Mouse (Mus musculus) hindbrain, embryonic 15.5 days (tissue): ENCODE data around the gene Crocc. TPM values are rescaled to one million over a fixed set of nuclear protein-coding genes. Genes with fewer than 3 reads are reported as not detected.

Experiments
- ATAC-seq: fragments of 200-750 bp; cut with Nextera tagmentation; 2 replicates; pipeline ENCODE4 v1.8.0; 2017; ENCODE audit warnings: low read depth, moderate number of reproducible peaks, moderate TSS enrichment; ENCODE audit not compliant: low FRiP score
- H3K27ac ChIP-seq: fragments of 300-500 bp; sonication (generic); replicated peaks from 2 replicates; pipeline ENCODE4 v1.5.1; 2015; ENCODE audit warnings: mild to moderate bottlenecking, inconsistent platforms
- H3K27me3 ChIP-seq: fragments of 300-500 bp; sonication (generic); 2 replicates; pipeline ENCODE4 v1.6.1; 2015; ENCODE audit warnings: control low read depth, inconsistent platforms
- H3K36me3 ChIP-seq: fragments of 300-500 bp; sonication (generic); 2 replicates; pipeline ENCODE4 v1.6.1; 2015; ENCODE audit warnings: control low read depth, inconsistent platforms
- H3K4me1 ChIP-seq: fragments of 300-500 bp; sonication (generic); replicated peaks from 2 replicates; pipeline ENCODE4 v1.6.1; 2015; ENCODE audit warnings: control low read depth, inconsistent platforms
- H3K4me2 ChIP-seq: fragments of 300-500 bp; sonication (generic); 2 replicates; pipeline ENCODE4 v1.6.1; 2015; ENCODE audit warnings: moderate library complexity, mild to moderate bottlenecking, inconsistent platforms
- H3K4me3 ChIP-seq: fragments of 300-500 bp; sonication (generic); 2 replicates; pipeline ENCODE4 v1.5.1; 2015; ENCODE audit warnings: mild to moderate bottlenecking, inconsistent platforms
- H3K9ac ChIP-seq: fragments of 300-500 bp; sonication (generic); 2 replicates; pipeline ENCODE4 v1.6.1; 2015; ENCODE audit warnings: inconsistent platforms
- H3K9me3 ChIP-seq: fragments of 300-500 bp; sonication (generic); 2 replicates; pipeline ENCODE4 v1.6.1; 2016; ENCODE audit warnings: control low read depth, inconsistent platforms
- WGBS: fragments of 180-500 bp; shearing (Covaris S2); methylation state at CpG from one replicate; pipeline ENCODE4 v1.1.7; 2015; 5-methylcytosine and 5-hydroxymethylcytosine counted together
- polyA plus RNA-seq: library from polyadenylated mRNA; unstranded; fragments of >200 nt; fragmentation: Nextera tagmentation; extraction: Ambion mirVana; gene quantifications from 2 replicates; pipeline ENCODE4 v1.2.1, GENCODE M21; 2015

The Crocc gene
- polyA plus RNA-seq, 1 experiment from 2014 or later, result 7.7 TPM

DNA sequence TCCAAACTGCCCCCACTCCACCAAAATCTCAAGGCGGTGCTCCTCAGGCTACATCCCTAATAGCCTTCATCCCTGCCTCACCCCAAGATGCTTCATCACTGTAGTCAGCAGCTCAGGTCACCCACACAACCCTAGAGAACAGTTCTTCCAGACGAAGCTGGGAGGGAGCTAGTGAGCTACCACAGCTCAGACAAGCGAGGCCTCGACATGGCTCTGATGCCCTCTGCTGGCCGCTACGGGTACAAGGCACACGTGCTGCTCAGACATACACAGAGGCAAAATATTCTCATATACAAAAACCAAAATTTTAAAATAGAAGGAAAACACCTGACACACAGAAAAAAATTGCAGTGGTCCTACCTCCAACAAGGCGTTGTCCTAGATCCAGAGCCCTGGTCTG is 4.8 kb upstream of the Crocc start:
- Histone ChIP-seq H3K4me1 (peaks cover 22% of the 10 kb centered on the region), H3K4me3 (no peak overlapping the region), H3K9ac (no peak overlapping the region), H3K9me3 (no peaks in the 10 kb centered on the region), H3K27me3 (no peaks in the 10 kb centered on the region), H3K4me2 (no peak overlapping the region), H3K27ac (0 out of 2 replicates have a peak overlapping the region, but pooled peaks have one; percentile 10), H3K36me3 (peaks cover 36% of the 10 kb centered on the region)
- no peak for ATAC-seq
- 3% methylated on average over 8 of the region's 8 CpGs for WGBS

DNA sequence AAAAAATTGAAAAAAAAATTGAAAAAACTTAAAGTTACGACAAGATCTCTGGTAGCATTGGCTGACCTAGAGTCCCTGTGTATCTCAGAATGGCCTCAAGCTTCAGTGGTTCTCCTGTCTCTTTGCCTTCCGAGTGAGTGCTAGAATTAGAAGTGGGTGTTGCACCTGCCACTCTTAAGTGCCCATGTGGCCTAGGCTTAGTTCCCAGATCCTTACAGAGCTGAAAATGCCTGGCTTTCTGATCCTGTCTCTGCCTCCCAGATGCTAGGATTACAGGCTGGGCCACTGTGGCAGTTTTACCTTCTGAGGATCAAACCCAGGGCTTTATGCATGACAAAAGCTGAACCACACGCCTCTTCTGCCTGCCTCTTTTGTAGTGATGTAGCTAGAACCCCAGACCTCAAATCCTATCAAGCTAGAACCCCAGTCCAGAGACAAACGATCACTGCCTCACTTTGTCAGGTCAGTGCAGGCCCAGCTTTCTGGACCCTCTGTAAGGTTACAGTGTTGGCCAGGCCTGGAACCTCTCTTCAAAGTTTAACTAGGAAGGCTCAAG is 3.8 kb upstream of the Crocc start:
- H3K9me3 ChIP-seq, result no peaks in the 10 kb centered on the region
- no peak overlapping the region for H3K4me2 ChIP-seq
- no peak overlapping the region for H3K27ac ChIP-seq
- no peak for ATAC-seq
- WGBS, result 84% methylated on average over 4 of the region's 4 CpGs
- H3K4me1 ChIP-seq, result peaks cover 31% of the 10 kb centered on the region
- peaks cover 29% of the 10 kb centered on the region for H3K36me3 ChIP-seq
- no peaks in the 10 kb centered on the region for H3K27me3 ChIP-seq
- no peak overlapping the region for H3K4me3 ChIP-seq
- H3K9ac ChIP-seq, result no peak overlapping the region

DNA sequence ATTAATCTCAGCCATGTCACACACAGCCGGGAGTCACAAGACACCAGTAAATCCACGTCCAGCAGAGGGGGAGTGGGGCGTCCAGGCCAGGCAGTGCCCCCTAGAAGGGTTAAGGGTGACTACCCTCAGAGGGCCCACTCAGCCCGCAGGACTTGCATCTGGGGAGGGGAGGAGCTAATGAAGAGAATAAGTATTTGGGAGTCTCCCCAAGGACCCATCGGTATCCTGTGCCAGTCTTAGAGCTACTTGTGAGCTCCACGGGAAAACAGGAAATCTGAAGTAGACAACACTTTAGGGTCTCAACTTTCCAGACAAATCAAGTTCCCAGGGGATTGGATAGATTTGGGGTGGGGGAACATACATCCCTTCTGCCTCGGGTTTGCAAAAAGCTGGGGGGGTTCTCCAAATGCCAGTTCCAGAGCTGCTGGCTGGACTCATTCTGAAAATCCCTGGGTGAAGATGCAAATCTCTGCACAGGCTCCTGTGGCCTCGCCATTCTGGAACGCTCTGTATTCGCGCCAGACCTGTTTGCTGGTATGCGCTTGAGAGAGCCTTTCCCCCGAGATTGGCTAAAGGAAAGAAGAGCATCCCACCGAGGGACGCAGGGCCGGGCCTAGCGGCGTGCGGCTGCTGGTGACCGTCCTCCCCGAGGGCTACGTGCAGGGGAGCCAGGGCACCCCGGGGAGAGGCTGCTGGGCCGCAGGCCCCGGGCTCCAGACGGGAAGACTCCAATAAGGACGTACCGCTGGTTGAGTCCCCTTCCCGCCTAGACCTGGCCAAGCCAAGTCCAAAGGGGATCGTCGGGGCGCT is 529 bp downstream of the Crocc start:
- Histone ChIP-seq H3K4me1 (peaks cover 21% of the 10 kb centered on the region), H3K4me3 (peak overlapping the region; percentile 55), H3K36me3 (no peaks in the 10 kb centered on the region), H3K27me3 (no peaks in the 10 kb centered on the region), H3K9me3 (no peaks in the 10 kb centered on the region), H3K9ac (peak overlapping the region; percentile 63), H3K27ac (peak overlapping the region; percentile 86), H3K4me2 (peak overlapping the region; percentile 77)
- no peak; the same call in 1 of the 2 replicates for ATAC-seq
- 1% methylated on average over 32 of the region's 32 CpGs for WGBS

DNA sequence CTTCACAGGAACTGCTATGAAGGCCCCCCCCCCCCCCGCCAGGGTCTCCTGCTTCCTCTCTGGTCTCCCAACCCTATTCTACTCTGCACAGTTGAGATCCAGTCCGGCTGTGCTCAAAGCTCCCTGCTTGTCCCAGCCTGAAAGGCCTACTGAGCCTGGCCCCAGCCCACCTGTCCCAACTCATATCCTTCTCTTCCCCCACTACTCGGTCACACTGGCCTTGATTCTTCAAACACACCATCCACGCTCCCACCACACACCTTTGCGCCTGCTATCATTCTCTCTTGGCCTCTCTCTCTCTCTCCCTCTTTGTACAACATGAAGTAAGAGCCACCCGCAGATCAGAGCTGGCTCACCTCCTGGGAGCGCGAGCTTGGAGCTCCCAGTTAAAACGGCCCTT is 1.5 kb downstream of the Crocc start:
- 81% methylated on average over 9 of the region's 9 CpGs for WGBS
- H3K9ac ChIP-seq, result no peak overlapping the region
- H3K27me3 ChIP-seq, result no peaks in the 10 kb centered on the region
- no peak overlapping the region for H3K27ac ChIP-seq
- ATAC-seq, result no peak
- peak overlapping the region; percentile 77; the same call in 1 of the 2 replicates for H3K4me2 ChIP-seq
- H3K4me3 ChIP-seq, result no peak overlapping the region
- peaks cover 27% of the 10 kb centered on the region for H3K4me1 ChIP-seq
- no peaks in the 10 kb centered on the region for H3K9me3 ChIP-seq
- H3K36me3 ChIP-seq, result no peaks in the 10 kb centered on the region

DNA sequence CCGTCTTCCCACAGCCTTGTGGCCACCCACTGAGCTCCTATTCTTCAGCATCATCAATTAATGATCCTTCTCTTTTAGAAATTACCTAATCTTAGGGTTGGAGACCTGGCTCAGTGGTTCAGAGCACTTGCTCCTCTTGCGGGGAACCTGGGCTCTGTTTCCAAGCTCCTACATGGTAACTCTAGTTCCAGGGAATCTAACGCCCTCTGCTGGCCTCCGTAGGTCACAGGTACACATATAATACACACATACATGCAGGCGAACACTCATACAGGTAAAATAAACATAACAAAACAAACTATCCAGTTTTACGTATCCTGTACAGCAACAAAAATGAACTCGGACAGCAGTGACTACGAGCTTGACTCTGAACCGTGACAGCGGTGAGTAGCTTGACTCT is 3.4 kb downstream of the Crocc start:
- Histone ChIP-seq H3K4me3 (no peak overlapping the region), H3K36me3 (no peaks in the 10 kb centered on the region)

DNA sequence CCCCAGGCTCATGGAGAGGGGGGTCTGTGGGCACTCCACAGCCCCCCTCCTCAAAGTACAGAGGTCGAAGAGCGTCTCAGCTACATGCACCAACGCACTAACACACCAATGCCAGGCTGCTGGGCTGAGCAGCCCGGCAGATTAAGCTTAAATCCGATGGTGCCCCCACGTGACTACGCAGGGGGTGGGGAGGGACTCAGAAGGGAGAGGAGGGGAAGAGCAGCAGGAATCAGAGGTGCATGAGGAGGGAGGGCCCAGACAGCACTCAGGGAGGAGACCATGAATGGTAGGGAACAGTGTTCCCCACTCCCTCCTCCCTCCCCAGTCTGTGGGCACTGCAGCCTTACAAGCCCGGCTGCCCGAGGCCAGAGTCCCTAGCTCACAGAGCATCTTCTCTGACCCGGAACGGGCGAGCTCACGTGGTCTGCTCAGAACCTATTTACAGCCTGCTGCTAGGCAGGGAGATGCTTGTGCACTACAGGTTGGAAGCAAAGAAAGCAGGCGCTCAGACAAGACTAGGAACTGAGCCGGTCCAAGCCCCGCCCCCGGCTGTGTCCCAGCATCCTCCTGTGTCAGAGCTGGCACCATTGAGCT is 6.7 kb downstream of the Crocc start:
- ATAC-seq, result peak; percentile 36
- no peaks in the 10 kb centered on the region for H3K27me3 ChIP-seq
- H3K9me3 ChIP-seq, result no peaks in the 10 kb centered on the region
- no peaks in the 10 kb centered on the region for H3K36me3 ChIP-seq
- peak overlapping the region; percentile 50 for H3K4me2 ChIP-seq
- peak overlapping the region; percentile 81 for H3K27ac ChIP-seq
- H3K4me3 ChIP-seq, result peak overlapping the region; percentile 17
- H3K4me1 ChIP-seq, result peaks cover 41% of the 10 kb centered on the region
- 19% methylated on average over 17 of the region's 17 CpGs for WGBS
- H3K9ac ChIP-seq, result peak overlapping the region; percentile 40

More for the DNA sequence above, 3.4 kb downstream of the Crocc start:
- ATAC-seq, result no peak
- Histone ChIP-seq H3K27me3 (no peaks in the 10 kb centered on the region), H3K9ac (no peak overlapping the region), H3K27ac (no peak overlapping the region), H3K4me2 (no peak overlapping the region), H3K4me1 (peaks cover 42% of the 10 kb centered on the region), H3K9me3 (no peaks in the 10 kb centered on the region)
- 94% methylated on average over 10 of the region's 10 CpGs for WGBS

DNA sequence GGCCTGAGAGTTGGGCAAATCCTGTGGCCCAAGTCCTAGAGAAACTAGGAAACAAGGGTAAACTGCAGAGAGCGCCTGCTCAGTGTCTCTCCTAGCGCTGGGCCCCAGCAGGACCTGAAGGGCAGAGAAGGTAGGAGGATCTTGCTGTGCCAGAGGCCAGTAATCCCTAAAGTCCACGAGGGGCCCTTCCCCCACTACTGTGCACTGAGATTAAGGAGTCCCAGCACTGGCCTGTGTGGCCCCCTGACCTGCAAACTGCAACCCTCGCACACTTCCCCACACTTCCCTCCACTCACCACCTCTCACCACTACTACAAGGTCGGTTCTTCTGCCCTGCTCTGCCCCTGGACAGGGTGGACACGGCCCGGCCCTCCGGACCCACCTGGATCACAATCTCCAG is 7.2 kb downstream of the Crocc start:
- H3K9ac ChIP-seq, result peak overlapping the region; percentile 40
- no peak for ATAC-seq
- H3K9me3 ChIP-seq, result no peaks in the 10 kb centered on the region
- H3K27me3 ChIP-seq, result no peaks in the 10 kb centered on the region
- peak overlapping the region; percentile 17; the same call in 1 of the 2 replicates for H3K4me3 ChIP-seq
- 46% methylated on average over 8 of the region's 8 CpGs for WGBS
- H3K27ac ChIP-seq, result peak overlapping the region; percentile 81
- H3K4me1 ChIP-seq, result peaks cover 46% of the 10 kb centered on the region
- H3K4me2 ChIP-seq, result peak overlapping the region; percentile 50
- no peaks in the 10 kb centered on the region for H3K36me3 ChIP-seq

DNA sequence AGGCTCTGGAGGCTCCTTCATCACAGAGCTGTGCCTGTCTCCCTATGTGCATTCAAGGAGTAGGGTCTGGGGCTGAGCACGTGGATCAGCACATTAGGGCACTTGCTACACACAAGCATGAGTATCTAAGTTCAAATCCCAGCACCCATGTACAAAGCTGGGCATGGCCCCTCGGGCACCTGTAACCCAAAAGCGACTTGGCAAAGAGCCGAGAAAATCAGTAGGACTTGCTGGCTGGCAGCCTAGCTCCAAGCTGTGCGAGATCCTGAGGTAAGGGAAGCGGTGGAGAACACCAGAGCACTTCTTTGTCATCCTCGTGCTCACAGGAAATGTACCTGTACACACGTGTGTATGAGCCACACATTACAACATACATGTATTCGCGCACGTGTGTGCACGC is 7.9 kb downstream of the Crocc start:
- peaks cover 49% of the 10 kb centered on the region for H3K4me1 ChIP-seq
- H3K4me2 ChIP-seq, result no peak overlapping the region
- H3K4me3 ChIP-seq, result no peak overlapping the region
- no peaks in the 10 kb centered on the region for H3K9me3 ChIP-seq
- no peaks in the 10 kb centered on the region for H3K27me3 ChIP-seq
- WGBS, result 82% methylated on average over 12 of the region's 12 CpGs
- H3K27ac ChIP-seq, result 0 out of 2 replicates have a peak overlapping the region, but pooled peaks have one; percentile 0
- no peak for ATAC-seq
- no peaks in the 10 kb centered on the region for H3K36me3 ChIP-seq
- H3K9ac ChIP-seq, result no peak overlapping the region

DNA sequence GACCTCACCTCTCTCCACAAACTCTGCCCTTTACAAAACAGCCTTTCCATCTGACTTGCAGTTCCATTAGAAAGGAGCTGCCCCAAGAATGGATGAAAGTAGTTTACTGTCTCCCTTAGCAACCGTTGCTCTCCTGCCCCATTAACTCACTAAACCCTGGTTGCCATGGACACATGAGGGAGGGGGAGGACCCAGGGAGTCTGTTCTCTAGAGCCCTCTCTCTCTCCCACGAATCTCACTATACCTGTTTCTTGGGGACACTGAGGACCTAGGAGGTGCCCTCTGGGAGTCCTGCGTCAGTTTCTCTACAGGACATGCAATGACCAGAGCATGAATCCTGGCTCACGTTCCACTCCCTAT is 10.9 kb downstream of the Crocc start:
- Histone ChIP-seq H3K27ac (peak overlapping the region; percentile 90), H3K9me3 (no peaks in the 10 kb centered on the region), H3K9ac (peak overlapping the region; percentile 23; the same call in 1 of the 2 replicates), H3K27me3 (no peaks in the 10 kb centered on the region), H3K4me3 (no peak overlapping the region), H3K4me1 (peaks cover 63% of the 10 kb centered on the region), H3K36me3 (no peaks in the 10 kb centered on the region), H3K4me2 (peak overlapping the region; percentile 40)
- WGBS, result 16% methylated on average over 4 of the region's 4 CpGs
- peak; percentile 65 for ATAC-seq

DNA sequence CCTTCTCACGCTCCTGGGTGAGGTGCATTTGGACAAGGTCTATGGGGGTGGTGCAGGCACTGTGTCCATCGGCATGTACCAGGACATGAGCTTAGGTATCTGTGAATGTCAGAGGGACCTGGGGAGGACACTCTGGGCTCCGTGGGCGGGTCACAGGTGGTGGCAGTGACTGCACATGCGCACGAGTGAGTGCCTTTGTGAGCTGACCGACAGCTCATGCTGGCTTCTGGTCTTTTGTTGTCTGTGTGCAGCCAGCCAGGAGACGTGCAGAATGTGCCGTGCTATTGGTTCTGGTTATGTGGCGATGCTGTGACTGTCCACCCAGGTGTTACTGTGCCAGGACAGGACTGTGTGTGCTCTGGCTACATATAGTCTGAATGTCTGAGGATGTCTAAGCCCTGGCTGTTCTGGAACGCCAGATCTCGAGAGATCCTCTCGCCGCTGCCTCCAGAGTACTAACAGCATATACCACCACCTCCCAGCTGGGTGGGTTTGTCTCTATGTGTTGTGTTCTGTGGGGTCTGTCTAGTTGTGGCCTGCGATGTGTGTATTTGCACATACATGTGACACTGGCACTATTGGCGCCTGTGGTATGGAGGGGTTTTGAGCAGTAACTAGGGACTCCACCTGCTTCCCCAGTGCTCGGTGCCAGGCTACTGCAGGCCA is 11.4 kb downstream of the Crocc start:
- Histone ChIP-seq H3K9me3 (no peaks in the 10 kb centered on the region), H3K4me2 (peak overlapping the region; percentile 40), H3K4me1 (peaks cover 59% of the 10 kb centered on the region), H3K27me3 (no peaks in the 10 kb centered on the region), H3K36me3 (no peaks in the 10 kb centered on the region), H3K4me3 (no peak overlapping the region), H3K27ac (peak overlapping the region; percentile 90), H3K9ac (peak overlapping the region; percentile 23; the same call in 1 of the 2 replicates)
- ATAC-seq, result peak; percentile 38
- WGBS, result 18% methylated on average over 17 of the region's 17 CpGs

DNA sequence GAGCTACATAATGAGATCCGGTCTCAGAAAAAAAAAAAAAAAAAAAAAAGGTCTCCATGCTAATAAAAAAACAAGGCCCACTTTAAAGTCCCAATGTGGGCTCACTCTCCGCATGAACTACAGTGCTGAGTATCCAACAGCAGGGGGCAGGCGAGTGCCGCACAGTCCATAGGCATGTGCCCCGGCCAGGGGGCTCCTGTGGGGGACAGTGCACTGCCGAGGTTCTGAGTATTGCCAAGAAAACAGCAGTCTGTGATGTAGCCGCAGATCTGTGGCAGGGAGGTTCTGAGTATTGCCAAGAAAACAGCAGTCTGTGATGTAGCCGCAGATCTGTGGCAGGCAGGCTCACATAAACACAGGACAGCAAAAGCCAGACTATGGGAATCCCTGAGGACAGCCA is 15.5 kb downstream of the Crocc start:
- no peak overlapping the region for H3K4me3 ChIP-seq
- 15% methylated on average over 8 of the region's 8 CpGs for WGBS
- H3K27ac ChIP-seq, result no peak overlapping the region; the same call in 1 of the 2 replicates
- H3K27me3 ChIP-seq, result no peaks in the 10 kb centered on the region
- H3K36me3 ChIP-seq, result 0 out of 2 replicates have a peak, but pooled peaks cover 3% of the 10 kb centered on the region
- no peaks in the 10 kb centered on the region for H3K9me3 ChIP-seq
- H3K4me2 ChIP-seq, result no peak overlapping the region
- H3K4me1 ChIP-seq, result peaks cover 34% of the 10 kb centered on the region
- H3K9ac ChIP-seq, result no peak overlapping the region
- 0 out of 2 replicates have a peak, but pooled peaks have one; percentile 35 for ATAC-seq
